Mouse (Mus musculus) stomach, embryonic 16.5 days (tissue): ENCODE results near the gene Cfap206. TPM values are rescaled to one million over a fixed set of nuclear protein-coding genes. Genes with fewer than 3 reads are reported as not detected.
"Not testable (repeated sequence)": the region's sequence is repeated elsewhere in the genome, so short reads cannot be mapped to it uniquely, and the experiment has no call there.

Experiments
- ATAC-seq: fragments of 200-750 bp; cut with Nextera tagmentation; 2 replicates; pipeline ENCODE4 v1.8.0; 2017; ENCODE audit warnings: moderate number of reproducible peaks, moderate TSS enrichment; ENCODE audit not compliant: insufficient read depth, low FRiP score
- H3K27ac ChIP-seq: fragments of 300-500 bp; sonication (generic); 2 replicates; pipeline ENCODE4 v1.5.1; 2014; ENCODE audit warnings: low read length
- H3K27me3 ChIP-seq: fragments of 300-500 bp; sonication (generic); 2 replicates; pipeline ENCODE4 v1.6.1; 2014; ENCODE audit warnings: low read length, control low read depth, mixed read lengths; ENCODE audit not compliant: control insufficient read depth, insufficient read depth
- H3K36me3 ChIP-seq: fragments of 300-500 bp; sonication (generic); 2 replicates; pipeline ENCODE4 v1.6.1; 2014; ENCODE audit warnings: low read length; ENCODE audit not compliant: control insufficient read depth, insufficient read depth
- H3K4me1 ChIP-seq: fragments of 300-500 bp; sonication (generic); 2 replicates; pipeline ENCODE4 v1.6.1; 2014; ENCODE audit warnings: low read length, control low read depth, mixed read lengths; ENCODE audit not compliant: control insufficient read depth, insufficient read depth
- H3K4me2 ChIP-seq: fragments of 300-500 bp; sonication (generic); 2 replicates; pipeline ENCODE4 v1.6.1; 2014; ENCODE audit warnings: low read depth, low read length, mixed read lengths
- H3K4me3 ChIP-seq: fragments of 300-500 bp; sonication (generic); replicated peaks from 2 replicates; pipeline ENCODE4 v1.5.1; 2014; ENCODE audit warnings: mild to moderate bottlenecking, low read length
- H3K9ac ChIP-seq: fragments of 300-500 bp; sonication (generic); 2 replicates; pipeline ENCODE4 v1.6.1; 2014; ENCODE audit warnings: low read length
- H3K9me3 ChIP-seq: fragments of 300-500 bp; sonication (generic); replicated peaks from 2 replicates; pipeline ENCODE4 v1.6.1; 2016; ENCODE audit warnings: low read length, control low read depth; ENCODE audit not compliant: control insufficient read depth
- WGBS: fragments of 180-500 bp; shearing (Covaris S2); extraction: QIAGEN DNeasy Blood & Tissue Kit; methylation state at CpG from one replicate; pipeline ENCODE4 v1.1.7; 2014; 5-methylcytosine and 5-hydroxymethylcytosine counted together
- polyA plus RNA-seq: library from polyadenylated mRNA; unstranded; fragments of >200 nt; fragmentation: Nextera tagmentation; extraction: Ambion mirVana; gene quantifications from 2 replicates; pipeline ENCODE4 v1.2.1, GENCODE M21; 2015

The Cfap206 gene
- polyA plus RNA-seq: 0.25 and 0.64 TPM in 2 replicates

- no peaks in the 10 kb centered on the region for H3K9me3 ChIP-seq
- H3K27me3 ChIP-seq: no peaks in the 10 kb centered on the region; the same call in 1 of the 2 replicates
- H3K4me1 ChIP-seq: no peaks in the 10 kb centered on the region
- H3K27ac ChIP-seq: no peak within 1 kb of the TSS
- WGBS: under 1% methylated on average over 38 of the region's 38 CpGs
- peak; percentile 96 for ATAC-seq
- H3K36me3 ChIP-seq: no peaks in the 10 kb centered on the region
- H3K9ac ChIP-seq: peak within 1 kb of the TSS; percentile 37
- peak within 1 kb of the TSS; percentile 92 for H3K4me2 ChIP-seq
- peak within 1 kb of the TSS; percentile 49 for H3K4me3 ChIP-seq
Measured at GRCm38 (mm10) chr4:34729851-34730341, at the start of gene Cfap206. Cfap206 (minus strand) TSS chr4:34730206.

GRCm38 (mm10) chr4:34777677-34778527, 47.9 kb upstream of the Cfap206 start, which contains the start of gene Smim8:
Smim8 (minus strand) TSS chr4:34778423.
- Histone ChIP-seq H3K27ac (peak within 1 kb of the TSS; percentile 79), H3K4me3 (peak within 1 kb of the TSS; percentile 83), H3K36me3 (no peaks in the 10 kb centered on the region), H3K9ac (peak within 1 kb of the TSS; percentile 91), H3K4me1 (no peaks in the 10 kb centered on the region), H3K9me3 (no peaks in the 10 kb centered on the region), H3K4me2 (peak within 1 kb of the TSS; percentile 86), H3K27me3 (no peaks in the 10 kb centered on the region)
- ATAC-seq: peak; percentile 96
- 5% methylated on average over 40 of the region's 40 CpGs for WGBS

GRCm38 (mm10) chr4:34771652-34772371, 41.8 kb upstream of the Cfap206 start:
- Histone ChIP-seq H3K9me3 (no peaks in the 10 kb centered on the region), H3K4me1 (no peaks in the 10 kb centered on the region), H3K4me3 (no peak overlapping the region), H3K36me3 (no peaks in the 10 kb centered on the region), H3K9ac (no peak overlapping the region), H3K27ac (no peak overlapping the region), H3K4me2 (no peak overlapping the region), H3K27me3 (no peaks in the 10 kb centered on the region)
- 21% methylated on average over 8 of the region's 8 CpGs for WGBS
- ATAC-seq: no peak

GRCm38 (mm10) chr4:34756163-34756562, 26.2 kb upstream of the Cfap206 start, which contains the start of gene Gm136:
Gm136 (minus strand) TSS chr4:34756263.
- WGBS: 74% methylated on average over 1 of the region's 1 CpGs
- no peak within 1 kb of the TSS for H3K4me2 ChIP-seq
- H3K9me3 ChIP-seq: no peaks in the 10 kb centered on the region
- no peak within 1 kb of the TSS for H3K4me3 ChIP-seq
- no peak within 1 kb of the TSS for H3K27ac ChIP-seq
- no peak for ATAC-seq
- H3K27me3 ChIP-seq: no peaks in the 10 kb centered on the region
- H3K36me3 ChIP-seq: no peaks in the 10 kb centered on the region
- H3K9ac ChIP-seq: no peak within 1 kb of the TSS
- H3K4me1 ChIP-seq: no peaks in the 10 kb centered on the region

GRCm38 (mm10) chr4:34749236-34749635, 19.2 kb upstream of the Cfap206 start:
- H3K36me3 ChIP-seq: no peaks in the 10 kb centered on the region
- no peak overlapping the region for H3K4me2 ChIP-seq
- H3K27ac ChIP-seq: no peak overlapping the region
- no peaks in the 10 kb centered on the region for H3K9me3 ChIP-seq
- H3K27me3 ChIP-seq: no peaks in the 10 kb centered on the region
- H3K4me1 ChIP-seq: no peaks in the 10 kb centered on the region
- no peak for ATAC-seq
- H3K9ac ChIP-seq: no peak overlapping the region
- 37% methylated on average over 6 of the region's 6 CpGs for WGBS
- H3K4me3 ChIP-seq: no peak overlapping the region

GRCm38 (mm10) chr4:34734461-34734860, 4.5 kb upstream of the Cfap206 start:
- 67% methylated on average over 3 of the region's 3 CpGs for WGBS
- H3K4me2 ChIP-seq: no peak overlapping the region

GRCm38 (mm10) chr4:34733415-34733814, 3.4 kb upstream of the Cfap206 start:
- not testable (repeated sequence) for H3K27me3 ChIP-seq, H3K4me1 ChIP-seq, H3K4me3 ChIP-seq, H3K9ac ChIP-seq, H3K4me2 ChIP-seq, H3K9me3 ChIP-seq, H3K27ac ChIP-seq, H3K36me3 ChIP-seq, ATAC-seq
- 29% methylated on average over 2 of the region's 2 CpGs for WGBS

More at GRCm38 (mm10) chr4:34734461-34734860, 4.5 kb upstream of the Cfap206 start:
- Histone ChIP-seq H3K4me1 (no peaks in the 10 kb centered on the region), H3K9ac (no peak overlapping the region), H3K4me3 (no peak overlapping the region), H3K9me3 (no peaks in the 10 kb centered on the region), H3K36me3 (no peaks in the 10 kb centered on the region), H3K27me3 (no peaks in the 10 kb centered on the region), H3K27ac (no peak overlapping the region)
- no peak for ATAC-seq

GRCm38 (mm10) chr4:34725710-34726109, 4.3 kb downstream of the Cfap206 start:
- H3K36me3 ChIP-seq, H3K4me3 ChIP-seq, H3K9me3 ChIP-seq, H3K4me1 ChIP-seq, ATAC-seq, H3K9ac ChIP-seq, H3K27ac ChIP-seq, H3K4me2 ChIP-seq, H3K27me3 ChIP-seq: not testable (repeated sequence)
- WGBS: 84% methylated on average over 3 of the region's 3 CpGs

GRCm38 (mm10) chr4:34724306-34724705, 5.7 kb downstream of the Cfap206 start:
- Histone ChIP-seq H3K4me3 (no peak overlapping the region), H3K4me1 (no peaks in the 10 kb centered on the region), H3K27me3 (no peaks in the 10 kb centered on the region; the same call in 1 of the 2 replicates), H3K4me2 (no peak overlapping the region), H3K36me3 (no peaks in the 10 kb centered on the region), H3K9ac (no peak overlapping the region), H3K27ac (no peak overlapping the region), H3K9me3 (0 out of 2 replicates have a peak, but pooled peaks cover 5% of the 10 kb centered on the region)
- ATAC-seq: no peak
- WGBS: 65% methylated on average over 4 of the region's 4 CpGs
